Mouse (Mus musculus) spleen, adult 18-20 months (tissue): ENCODE measurements at regions not wholly inside any gene's neighbourhood (a gene's known extent, or its start where the extent isn't known, plus 50 kb on each side); places are given as distances from the start of the nearest gene placed in this dataset.
A peak's percentile ranks its signal among the peaks of the same experiment; 100 is the strongest.

Source experiments
- DNase-seq, 2 experiments: peaks; one replicate each; pipeline ENCODE4 v3.0.0; 2022; ENCODE audit warnings: mixed read lengths in 2 of 2

GRCm38 (mm10) chr1:152313480-152313879 is 73.0 kb downstream of the Tsen15 start:
- no peak for DNase-seq

GRCm38 (mm10) chr1:152305461-152305860 is 81.0 kb downstream of the Tsen15 start:
- DNase-seq, result no peak

- no peak for DNase-seq
Measured at GRCm38 (mm10) chr1:152304487-152305130, 81.9 kb downstream of the Tsen15 start.

GRCm38 (mm10) chr1:152301355-152301754 is 85.1 kb downstream of the Tsen15 start:
- DNase-seq, result no peak

- DNase-seq, result no peak
Measured at GRCm38 (mm10) chr1:152292196-152292736, 94.2 kb downstream of the Tsen15 start.

- DNase-seq, result peak in 1 of 2 experiments; percentile 53
Measured at GRCm38 (mm10) chr1:152290768-152291167, 95.7 kb downstream of the Tsen15 start.

- DNase-seq, result no peak
Measured at GRCm38 (mm10) chr1:152287566-152288490, 98.7 kb downstream of the Tsen15 start.

GRCm38 (mm10) chr1:152286677-152287076 is 99.8 kb downstream of the Tsen15 start:
- DNase-seq, result no peak

- no peak for DNase-seq
Measured at GRCm38 (mm10) chr1:152282106-152282505, 104.4 kb downstream of the Tsen15 start.

- no peak for DNase-seq
Measured at GRCm38 (mm10) chr1:152281201-152281600, 105.3 kb downstream of the Tsen15 start.

GRCm38 (mm10) chr1:152280014-152280413 is 106.5 kb downstream of the Tsen15 start:
- DNase-seq, result no peak

GRCm38 (mm10) chr1:152275011-152275410 is 111.5 kb downstream of the Tsen15 start:
- DNase-seq, result no peak

- DNase-seq, result no peak
Measured at GRCm38 (mm10) chr1:152273430-152273829, 113.1 kb downstream of the Tsen15 start.

GRCm38 (mm10) chr1:152269936-152270702 is 116.4 kb downstream of the Tsen15 start:
- DNase-seq, result no peak

- DNase-seq, result no peak
Measured at GRCm38 (mm10) chr1:152266390-152266789, 120.1 kb downstream of the Tsen15 start.

- DNase-seq, result no peak
Measured at GRCm38 (mm10) chr1:152264981-152265380, 121.5 kb downstream of the Tsen15 start.

- no peak for DNase-seq
Measured at GRCm38 (mm10) chr1:152261472-152261871, 125.0 kb downstream of the Tsen15 start.

GRCm38 (mm10) chr1:152260950-152261349 is 125.5 kb downstream of the Tsen15 start:
- DNase-seq, result no peak

- no peak for DNase-seq
Measured at GRCm38 (mm10) chr1:152258258-152258657, 128.2 kb downstream of the Tsen15 start.

GRCm38 (mm10) chr1:152253906-152254305 is 132.6 kb downstream of the Tsen15 start:
- no peak for DNase-seq

GRCm38 (mm10) chr1:152253486-152253885 is 133.0 kb downstream of the Tsen15 start:
- DNase-seq, result no peak

GRCm38 (mm10) chr1:152252658-152253267 is 133.7 kb downstream of the Tsen15 start:
- no peak for DNase-seq
